Comparison of ENCODE assay signal across 10 mouse cellular contexts in the genomic region with DNA sequence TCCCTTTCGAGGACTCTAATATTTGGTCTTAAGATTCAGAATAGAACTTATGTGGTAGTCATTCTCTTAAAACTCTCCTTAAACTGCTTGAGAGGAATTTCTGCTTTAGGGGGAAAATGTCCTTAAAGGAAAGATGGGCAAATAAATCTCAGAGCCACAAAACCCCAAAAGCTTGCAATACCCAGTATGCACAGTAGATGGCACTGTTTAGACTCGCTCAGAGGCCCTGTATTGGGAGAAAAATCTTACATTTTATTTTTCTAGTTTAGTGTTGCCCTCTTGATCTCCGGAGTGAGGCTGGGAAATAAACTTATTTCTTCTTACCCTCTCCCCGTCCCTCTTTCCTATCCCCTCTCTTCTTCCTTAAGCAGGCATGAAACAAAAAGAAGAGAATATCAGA. TPM values are rescaled to one million over a fixed set of nuclear protein-coding genes. Genes with fewer than 3 reads are reported as not detected.
DNase-seq lines count a peak whose midpoint lies in the region; ATAC-seq and TF ChIP-seq lines count a peak whose summit lies in the region.
"Had no signal": no experiment of that assay in that cellular context is flagged by ENCODE, and none has a peak within 500 bp of the region (broad histone marks: within the 10 kb centered on the region; RNA-seq: fewer than 3 reads in every experiment).

No protein-coding gene starts in this region.

- no peaks in the 10 kb centered on the region for H3K36me3 ChIP-seq in intestine, postnatal 0 days (ENCODE audit: control insufficient read depth, insufficient read depth)
- no peaks in the 10 kb centered on the region for H3K36me3 ChIP-seq in intestine, embryonic 16.5 days (ENCODE audit: control insufficient read depth, insufficient read depth, low read length)
- no peaks in the 10 kb centered on the region for H3K36me3 ChIP-seq in limb, embryonic 14.5 days (ENCODE audit: control insufficient read depth, insufficient read depth, low read length)
- H3K36me3 ChIP-seq: stomach, embryonic 15.5 days had no signal

- peaks cover 12% of the 10 kb centered on the region for H3K27me3 ChIP-seq in intestine, postnatal 0 days (replicated peaks; ENCODE audit: control insufficient read depth, insufficient read depth, low read length)
- H3K27me3 ChIP-seq in intestine, embryonic 16.5 days (replicated peaks; ENCODE audit: control insufficient read depth, insufficient read depth, low read length) = peaks cover 24% of the 10 kb centered on the region
- peaks cover 34% of the 10 kb centered on the region for H3K27me3 ChIP-seq in limb, embryonic 14.5 days (ENCODE audit: control insufficient read depth, insufficient read depth, low read length)

- H3K9me3 ChIP-seq in intestine, postnatal 0 days (ENCODE audit: control insufficient read depth) = no peaks in the 10 kb centered on the region
- H3K9me3 ChIP-seq in intestine, embryonic 16.5 days (ENCODE audit: control insufficient read depth, low read length) = no peaks in the 10 kb centered on the region
- no peaks in the 10 kb centered on the region for H3K9me3 ChIP-seq in limb, embryonic 14.5 days (ENCODE audit: control insufficient read depth, low read length)
- H3K9me3 ChIP-seq: stomach, embryonic 15.5 days had no signal

- DNase-seq in 416B (ENCODE audit: low read depth) = peak; percentile 50
- peak; percentile 6 to 30 for DNase-seq in CD8-positive naive resting alpha-beta T cell, adult 2 months (ENCODE audit: low read depth in 2 of 2, low spot score in 2 of 2)
- peak; percentile 72 for DNase-seq in limb, embryonic 14.5 days (ENCODE audit: low spot score)
- DNase-seq in testis, postnatal 10 days (ENCODE audit: low spot score) = peak; percentile 67

- no peak overlapping the region for H3K4me3 ChIP-seq in intestine, postnatal 0 days (ENCODE audit: low read depth, low read length)
- H3K4me3 ChIP-seq in intestine, embryonic 16.5 days (ENCODE audit: low read length) = no peak overlapping the region
- no peak overlapping the region for H3K4me3 ChIP-seq in cortical plate, adult 2 months (ENCODE audit: insufficient read depth, low read length)
- H3K4me3 ChIP-seq in limb, embryonic 14.5 days (replicated peaks; ENCODE audit: low read length) = no peak overlapping the region
- H3K4me3 ChIP-seq: stomach, embryonic 15.5 days had no signal

- TF ChIP-seq CTCF in intestine, postnatal 0 days (IDR thresholded peaks at IDR 0.05; ENCODE audit: low read depth) = peak; percentile 88
- peak; percentile 66 for TF ChIP-seq CTCF in cortical plate, adult 2 months (IDR thresholded peaks at IDR 0.05; ENCODE audit: extremely low read depth, insufficient read depth, low read length)

- 12% methylated on average over 4 of the region's 4 CpGs for WGBS in intestine, postnatal 0 days
- WGBS in intestine, embryonic 16.5 days = 7% methylated on average over 4 of the region's 4 CpGs
- WGBS in limb, embryonic 14.5 days = 7% methylated on average over 4 of the region's 4 CpGs

- H3K9ac ChIP-seq in intestine, postnatal 0 days (ENCODE audit: low read depth, low read length) = no peak overlapping the region
- H3K9ac ChIP-seq in intestine, embryonic 16.5 days (ENCODE audit: low read depth, low read length) = no peak overlapping the region
- H3K9ac ChIP-seq in limb, embryonic 14.5 days (ENCODE audit: low read depth, low read length, severe bottlenecking) = no peak overlapping the region
- H3K9ac ChIP-seq: stomach, embryonic 15.5 days had no signal

- H3K4me1 ChIP-seq in intestine, postnatal 0 days (replicated peaks; ENCODE audit: control insufficient read depth, insufficient read depth, low read length) = no peaks in the 10 kb centered on the region
- H3K4me1 ChIP-seq in intestine, embryonic 16.5 days (ENCODE audit: control insufficient read depth, insufficient read depth, low read length) = peaks cover 5% of the 10 kb centered on the region; the same call in 1 of the 2 replicates
- H3K4me1 ChIP-seq in cortical plate, adult 2 months (ENCODE audit: control insufficient read depth, insufficient read depth, low read length) = no peaks in the 10 kb centered on the region
- H3K4me1 ChIP-seq in limb, embryonic 14.5 days (ENCODE audit: control insufficient read depth, insufficient read depth, low read length) = no peaks in the 10 kb centered on the region

- no peak overlapping the region for H3K4me2 ChIP-seq in intestine, postnatal 0 days (replicated peaks; ENCODE audit: low read depth)
- H3K4me2 ChIP-seq in intestine, embryonic 16.5 days (ENCODE audit: low read depth, low read length) = no peak overlapping the region
- no peak overlapping the region for H3K4me2 ChIP-seq in limb, embryonic 14.5 days (replicated peaks; ENCODE audit: low read depth, low read length, severe bottlenecking)
- H3K4me2 ChIP-seq: stomach, embryonic 15.5 days had no signal

- H3K27ac ChIP-seq in intestine, postnatal 0 days (ENCODE audit: low read depth, low read length) = no peak overlapping the region
- H3K27ac ChIP-seq in intestine, embryonic 16.5 days (ENCODE audit: low read length) = no peak overlapping the region
- no peak overlapping the region for H3K27ac ChIP-seq in cortical plate, adult 2 months (ENCODE audit: insufficient read depth, low read length)
- H3K27ac ChIP-seq in limb, embryonic 14.5 days (replicated peaks; ENCODE audit: low read depth, low read length) = no peak overlapping the region
- H3K27ac ChIP-seq: stomach, embryonic 15.5 days had no signal

- no peak for ATAC-seq in intestine, postnatal 0 days
- ATAC-seq in intestine, embryonic 16.5 days = no peak
- no peak for ATAC-seq in limb, embryonic 14.5 days (ENCODE audit: low FRiP score, low read depth)
- no peak for ATAC-seq in inflammation-experienced regulatory T-cells, adult 6 months

- no peak for TF ChIP-seq POLR2A in cortical plate, adult 2 months (IDR thresholded peaks at IDR 0.05; ENCODE audit: extremely low read depth, insufficient read depth, low read length)
- no peak for TF ChIP-seq POLR2A in limb, embryonic 14.5 days (IDR thresholded peaks at IDR 0.05; ENCODE audit: borderline replicate concordance, extremely low read depth, insufficient read depth, insufficient read length)

RNA-seq across cellular contexts. Expression of gene Gjb2, which starts 4.7 kb away (rescaled TPM):
- 50.0 and 53.4 TPM in 2 replicates for polyA plus RNA-seq in intestine, postnatal 0 days (2015; fragmentation: Nextera tagmentation; extraction: Ambion mirVana)
- 8.3 and 9.0 TPM in 2 replicates for polyA plus RNA-seq in intestine, embryonic 16.5 days (2015; fragmentation: Nextera tagmentation; extraction: Ambion mirVana)
- polyA plus RNA-seq in cortical plate, adult 2 months (2012; rRNA removed) = 9.7 and 12.0 TPM in 2 replicates
- polyA plus RNA-seq in limb, embryonic 14.5 days (2012; rRNA removed) = 33.6 and 39.1 TPM in 2 replicates
- 102 and 111 TPM in 2 replicates for polyA plus RNA-seq in limb, embryonic 14.5 days (2014; fragmentation: Nextera tagmentation; extraction: Ambion mirVana)
- polyA plus RNA-seq in inflammation-experienced regulatory T-cells, adult 6 months (2017; shearing (Covaris generic)) = 1 to 10 TPM; 4.3 to 5.1 (median 4.5) TPM

RNA-seq across cellular contexts. Expression of gene Gm4491, which starts 6.5 kb away (rescaled TPM):
- polyA plus RNA-seq in intestine, postnatal 0 days (2015; fragmentation: Nextera tagmentation; extraction: Ambion mirVana) = 0.13 and 0.20 TPM in 2 replicates
- polyA plus RNA-seq in intestine, embryonic 16.5 days (2015; fragmentation: Nextera tagmentation; extraction: Ambion mirVana) = not detected in 2 replicates
- 0.90 and 0.95 TPM in 2 replicates for polyA plus RNA-seq in cortical plate, adult 2 months (2012; rRNA removed)
- 0.04 TPM in 1 of 2 replicates, not detected in the other for polyA plus RNA-seq in limb, embryonic 14.5 days (2012; rRNA removed)
- not detected in 2 replicates for polyA plus RNA-seq in limb, embryonic 14.5 days (2014; fragmentation: Nextera tagmentation; extraction: Ambion mirVana)
- not detected for polyA plus RNA-seq in inflammation-experienced regulatory T-cells, adult 6 months (2017; shearing (Covaris generic))
- polyA plus RNA-seq: liver, embryonic 16.5 days; stomach, embryonic 15.5 days had no signal

RNA-seq across cellular contexts. Expression of gene Gjb6, which starts 24.2 kb away (rescaled TPM):
- polyA plus RNA-seq in intestine, postnatal 0 days (2015; fragmentation: Nextera tagmentation; extraction: Ambion mirVana) = 0.33 and 0.63 TPM in 2 replicates
- polyA plus RNA-seq in intestine, embryonic 16.5 days (2015; fragmentation: Nextera tagmentation; extraction: Ambion mirVana) = 0.10 and 0.20 TPM in 2 replicates
- polyA plus RNA-seq in cortical plate, adult 2 months (2012; rRNA removed) = 101 and 109 TPM in 2 replicates
- 27.1 and 31.6 TPM in 2 replicates for polyA plus RNA-seq in limb, embryonic 14.5 days (2012; rRNA removed)
- 59.9 and 62.0 TPM in 2 replicates for polyA plus RNA-seq in limb, embryonic 14.5 days (2014; fragmentation: Nextera tagmentation; extraction: Ambion mirVana)
- polyA plus RNA-seq in inflammation-experienced regulatory T-cells, adult 6 months (2017; shearing (Covaris generic)) = not detected
- polyA plus RNA-seq: liver, embryonic 16.5 days had no signal

RNA-seq across cellular contexts. Expression of gene Gja3, which starts 51.3 kb away (rescaled TPM):
- 0.09 and 0.13 TPM in 2 replicates for polyA plus RNA-seq in intestine, postnatal 0 days (2015; fragmentation: Nextera tagmentation; extraction: Ambion mirVana)
- polyA plus RNA-seq in intestine, embryonic 16.5 days (2015; fragmentation: Nextera tagmentation; extraction: Ambion mirVana) = 0.13 and 0.26 TPM in 2 replicates
- 0.06 and 0.09 TPM in 2 replicates for polyA plus RNA-seq in cortical plate, adult 2 months (2012; rRNA removed)
- 4.1 and 4.7 TPM in 2 replicates for polyA plus RNA-seq in limb, embryonic 14.5 days (2012; rRNA removed)
- polyA plus RNA-seq in limb, embryonic 14.5 days (2014; fragmentation: Nextera tagmentation; extraction: Ambion mirVana) = 6.8 and 7.6 TPM in 2 replicates
- not detected for polyA plus RNA-seq in inflammation-experienced regulatory T-cells, adult 6 months (2017; shearing (Covaris generic))

Comparison
In these comparisons a context has a peak if more than half of its experiments do, and no peak if none do; other contexts are left out.
1. DNase-seq: peak in every context shown above with its lines; median percentile 72 in limb, embryonic 14.5 days; 67 in testis, postnatal 10 days; 50 in 416B; 18 in CD8-positive naive resting alpha-beta T cell, adult 2 months.
2. RNA of gene Gjb6, which starts 24.2 kb away (polyA plus RNA-seq): 101 to 109 TPM in cortical plate, adult 2 months and 27.1 to 62.0 TPM in limb, embryonic 14.5 days; 0.33 to 0.63 TPM in intestine, postnatal 0 days, 0.10 to 0.20 TPM in intestine, embryonic 16.5 days and not detected in inflammation-experienced regulatory T-cells, adult 6 months; every median in the first group is over 10 times any median in the second.